Mouse (Mus musculus) CH12F3 (cell line): ENCODE results near the gene Ndst2.

ENCODE experiments used
- in situ Hi-C: fragments of 300-500 bp; cut with MboI; formaldehyde crosslinking; loops from 2 replicates; pipeline ENCODE4 v1.14.3; 2020; ENCODE audit warnings: low sequenced_read_pairs

The Ndst2 gene

DNA sequence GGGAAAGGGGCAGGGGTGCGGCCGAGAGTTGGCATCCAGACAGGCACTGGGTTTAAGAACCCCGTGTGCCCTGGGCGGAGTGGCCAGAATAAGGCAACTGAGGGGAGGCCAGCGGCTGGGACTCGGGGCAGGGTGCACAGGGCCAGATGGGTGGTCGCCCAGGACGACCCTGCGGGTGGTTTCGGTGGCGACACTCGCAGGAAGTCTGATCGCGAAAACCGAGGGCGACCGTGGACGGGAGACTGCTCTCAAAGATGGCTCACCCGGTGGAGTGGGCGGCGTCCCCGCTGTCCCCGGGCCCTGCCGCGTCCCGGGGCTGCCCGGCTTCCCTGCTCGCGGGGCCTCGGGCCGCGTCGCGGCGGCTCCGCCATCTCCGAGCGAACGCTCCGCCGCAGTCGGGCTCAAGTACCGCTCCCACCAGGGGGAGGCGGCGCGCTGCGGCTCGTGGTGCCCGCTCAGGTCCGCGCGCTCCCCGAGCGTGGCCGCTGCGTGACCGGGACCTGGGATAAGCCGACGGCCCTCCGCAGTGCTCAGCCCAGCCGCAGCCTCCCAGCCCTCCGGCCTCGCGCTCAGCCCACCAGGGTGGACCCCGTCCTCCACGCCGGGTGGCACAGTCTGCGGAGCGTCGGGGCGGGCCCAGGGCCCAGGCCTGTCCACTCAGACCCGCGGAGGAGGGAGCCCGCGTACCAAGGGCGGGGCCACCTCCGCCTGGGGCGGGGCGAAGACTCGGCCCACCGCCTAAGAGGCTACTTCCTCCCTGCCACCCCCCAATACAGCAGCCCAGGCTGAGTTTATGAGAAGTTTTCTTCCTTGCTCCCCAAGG lies at the start of gene Ndst2:
Gene Ndst2 (minus strand): TSS at position 611 of the 823 bp plus-strand sequence.
- in situ Hi-C loops = no loop called here

DNA sequence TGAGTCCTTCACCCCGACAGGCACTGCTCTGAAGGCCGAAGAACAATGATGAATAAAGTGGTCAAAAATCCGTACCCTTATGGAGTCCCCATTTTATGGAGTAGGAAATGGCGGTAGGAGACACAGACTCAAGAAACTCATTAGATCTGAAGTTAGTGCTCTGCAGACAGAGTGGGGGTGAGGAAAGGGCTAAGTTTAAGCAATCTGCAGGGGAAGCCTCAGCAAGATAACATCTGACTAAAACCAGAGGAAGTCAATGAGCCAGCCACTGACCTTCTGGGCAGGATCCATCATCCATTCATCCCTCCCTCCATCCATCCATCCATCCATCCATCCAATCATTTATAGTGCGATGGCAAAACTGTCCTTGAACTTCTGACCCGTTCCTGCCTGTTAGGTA lies 49.2 kb upstream of the Ndst2 start:
- in situ Hi-C loops = no loop called here

DNA sequence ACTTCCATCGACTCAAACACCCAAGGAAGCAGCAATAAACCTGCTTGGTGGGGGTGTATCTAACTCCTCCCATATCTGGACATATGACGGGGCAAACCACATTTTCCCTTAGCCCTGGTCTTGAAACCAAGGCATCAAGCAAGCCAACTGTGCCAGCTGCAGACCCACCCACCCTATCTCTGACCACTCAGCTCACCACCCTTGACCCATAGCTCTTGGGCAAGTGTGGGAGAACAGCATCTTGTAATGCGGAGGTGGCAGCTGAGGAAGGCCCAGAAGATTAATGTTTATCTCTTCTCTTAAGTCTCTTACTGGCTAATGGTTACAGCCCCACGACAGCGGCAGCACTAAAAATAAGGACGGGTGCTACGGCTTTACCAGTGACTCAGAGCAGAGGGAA lies 48.5 kb upstream of the Ndst2 start:
- in situ Hi-C loops = no loop called here

DNA sequence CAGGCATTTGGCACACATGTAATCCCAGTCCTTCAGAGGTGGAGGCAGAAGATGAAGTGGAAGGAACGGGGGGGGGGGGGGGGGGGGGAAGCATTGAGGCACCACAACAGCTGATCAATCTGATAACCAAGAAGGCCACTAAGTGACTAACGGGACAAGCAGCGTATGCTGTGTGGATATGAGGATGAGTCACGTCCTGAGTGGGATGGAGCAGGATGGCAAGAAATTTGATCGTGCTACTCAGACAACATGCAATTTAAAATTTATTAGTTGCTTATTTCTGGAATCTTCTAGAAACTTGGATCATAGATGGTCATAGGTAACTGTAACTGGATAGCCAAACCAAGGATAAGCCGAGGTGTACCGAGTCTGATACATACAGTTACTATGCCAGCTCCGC lies 45.9 kb upstream of the Ndst2 start:
- in situ Hi-C loops = no loop called here

DNA sequence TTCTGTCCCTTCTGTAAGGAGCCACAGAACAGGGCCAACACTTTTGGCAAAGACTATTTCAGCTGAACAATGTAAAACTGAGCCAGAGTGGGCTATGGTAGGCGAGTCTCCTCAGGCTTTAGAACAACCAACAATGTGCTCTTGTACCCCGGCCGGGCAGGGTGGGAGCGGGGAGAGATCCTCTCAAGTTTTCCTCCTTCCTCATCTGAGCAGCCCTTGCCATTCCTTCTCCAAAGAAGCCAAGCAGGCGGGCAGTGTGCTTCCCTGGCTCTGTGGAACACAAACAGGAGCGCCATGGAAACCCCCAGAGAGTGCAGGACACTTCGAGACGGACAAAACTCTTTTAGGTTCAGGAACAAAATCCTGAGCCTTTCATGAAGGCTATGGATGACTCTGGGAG lies 44.1 kb upstream of the Ndst2 start:
- in situ Hi-C loops = no loop called here

DNA sequence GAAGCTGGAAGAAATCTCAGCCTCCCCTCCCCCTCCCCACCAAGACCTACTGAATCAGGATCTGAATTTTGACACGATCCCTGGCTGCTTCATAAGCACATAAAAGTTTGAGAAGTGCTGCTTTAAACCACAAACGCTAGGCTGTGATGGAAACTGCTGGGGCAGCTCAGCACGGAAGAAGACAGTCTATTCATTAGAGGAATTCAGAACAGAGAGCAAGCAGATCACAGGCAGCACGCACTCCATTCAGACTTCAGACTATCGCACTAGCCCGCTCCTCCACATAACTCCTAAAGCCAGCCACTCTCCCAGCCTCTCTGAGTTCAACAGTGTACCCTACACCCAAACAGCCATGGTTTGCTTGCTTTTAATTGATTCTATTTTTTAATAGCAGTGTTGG lies 41.3 kb upstream of the Ndst2 start:
- in situ Hi-C loops = no loop called here

DNA sequence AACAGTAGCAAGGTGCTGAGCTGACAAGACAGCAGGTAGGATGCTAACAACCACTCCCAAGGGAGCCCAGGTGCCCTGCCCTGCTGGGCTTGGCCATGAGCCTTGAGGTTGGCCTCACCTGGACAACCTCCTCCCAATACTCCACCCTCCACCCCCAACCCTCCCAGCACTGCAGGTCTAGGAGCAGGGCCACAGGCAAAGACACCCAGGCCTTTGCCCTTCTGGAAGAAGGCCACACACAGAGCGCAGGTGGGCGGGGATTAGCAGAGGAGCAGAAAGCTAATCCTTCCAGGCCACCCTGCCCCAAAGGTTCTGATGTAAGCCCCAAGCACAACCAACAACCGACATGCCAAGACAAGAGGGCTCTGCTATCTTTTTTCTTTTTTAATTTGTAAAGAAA lies 39.0 kb upstream of the Ndst2 start:
- in situ Hi-C loops = no loop called here

DNA sequence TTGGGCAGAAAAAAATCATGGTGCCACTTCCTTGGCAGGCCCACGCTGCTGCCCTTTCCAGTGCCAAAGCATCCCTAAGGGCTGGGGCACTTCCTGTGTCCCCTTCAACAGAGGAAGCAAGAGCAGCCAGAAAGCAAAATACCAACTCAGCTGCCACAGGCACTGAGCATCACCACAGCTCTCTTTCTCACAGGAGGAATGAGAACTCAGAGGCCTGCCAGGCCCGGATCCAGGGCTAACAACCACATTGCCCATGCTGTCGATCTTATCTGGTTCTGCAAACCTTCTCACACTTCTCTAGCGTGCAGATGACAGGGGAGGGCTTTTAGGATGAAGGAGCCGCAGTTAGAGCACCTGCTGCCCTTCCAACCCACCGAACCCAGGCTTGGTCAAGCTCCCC lies 38.4 kb upstream of the Ndst2 start:
- in situ Hi-C loops = no loop called here

DNA sequence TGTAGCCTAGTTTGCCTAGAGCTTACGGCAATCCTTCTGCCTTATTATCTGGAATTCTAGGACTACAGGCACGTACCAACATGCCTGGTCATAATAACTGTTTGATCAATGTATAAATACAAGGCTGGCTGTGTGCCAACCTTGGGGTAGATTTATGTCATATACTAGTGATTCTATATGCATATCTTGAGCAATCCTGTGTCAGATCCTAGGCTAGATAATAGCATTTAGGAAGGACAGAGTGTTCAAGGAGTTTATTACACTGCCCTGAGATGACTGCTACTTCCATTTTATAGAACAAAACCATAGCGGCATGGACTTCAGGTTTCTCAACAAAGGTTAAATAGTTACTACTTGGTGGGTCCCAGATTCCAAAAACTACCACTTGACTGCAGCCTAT lies 37.6 kb upstream of the Ndst2 start:
- in situ Hi-C loops = no loop called here

DNA sequence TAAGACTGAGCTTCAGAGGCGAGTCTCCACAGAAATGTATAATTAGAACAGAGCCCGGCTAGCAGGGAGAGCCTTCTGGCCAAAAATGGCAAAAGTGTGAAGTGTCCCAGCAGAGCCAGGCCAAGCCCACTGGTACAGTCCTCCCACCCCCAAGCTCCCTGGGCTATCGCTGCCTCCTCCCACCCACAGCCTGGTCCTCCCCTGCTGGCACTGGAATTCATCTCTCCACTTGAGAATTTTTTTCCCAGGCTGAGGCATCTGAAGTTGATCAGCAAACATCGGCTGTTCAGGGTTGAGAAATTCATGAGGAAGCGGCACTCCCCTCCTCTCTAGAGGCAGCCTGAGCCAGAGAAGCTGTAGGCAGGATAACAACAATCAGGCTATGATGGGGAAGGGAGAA lies 34.2 kb upstream of the Ndst2 start:
- in situ Hi-C loops = loop anchor here (5.0 kb wide), 1 partner anchor 34 kb away; no protein-coding TSS in a partner anchor

DNA sequence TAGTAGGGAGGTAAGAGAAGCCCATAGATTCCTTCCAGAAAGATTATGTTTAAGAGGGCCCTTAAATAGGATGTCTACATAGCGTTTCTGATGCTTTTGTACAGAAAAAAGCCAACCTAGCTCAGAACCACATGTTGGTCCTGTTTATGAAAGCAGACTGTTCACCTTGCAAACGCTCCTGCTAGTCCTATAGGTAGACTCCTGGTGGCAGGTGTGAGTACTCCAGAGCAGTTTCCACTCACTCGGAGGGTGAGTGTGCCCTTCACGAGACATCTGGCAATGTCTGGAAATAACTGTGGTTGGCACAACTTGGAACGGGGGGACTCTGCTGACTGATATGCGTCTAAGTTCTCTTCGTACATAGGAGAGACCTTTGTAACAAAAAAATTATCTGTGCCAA lies 33.6 kb upstream of the Ndst2 start:
- in situ Hi-C loops = loop anchor here (5.0 kb wide), 1 partner anchor 34 kb away; no protein-coding TSS in a partner anchor

DNA sequence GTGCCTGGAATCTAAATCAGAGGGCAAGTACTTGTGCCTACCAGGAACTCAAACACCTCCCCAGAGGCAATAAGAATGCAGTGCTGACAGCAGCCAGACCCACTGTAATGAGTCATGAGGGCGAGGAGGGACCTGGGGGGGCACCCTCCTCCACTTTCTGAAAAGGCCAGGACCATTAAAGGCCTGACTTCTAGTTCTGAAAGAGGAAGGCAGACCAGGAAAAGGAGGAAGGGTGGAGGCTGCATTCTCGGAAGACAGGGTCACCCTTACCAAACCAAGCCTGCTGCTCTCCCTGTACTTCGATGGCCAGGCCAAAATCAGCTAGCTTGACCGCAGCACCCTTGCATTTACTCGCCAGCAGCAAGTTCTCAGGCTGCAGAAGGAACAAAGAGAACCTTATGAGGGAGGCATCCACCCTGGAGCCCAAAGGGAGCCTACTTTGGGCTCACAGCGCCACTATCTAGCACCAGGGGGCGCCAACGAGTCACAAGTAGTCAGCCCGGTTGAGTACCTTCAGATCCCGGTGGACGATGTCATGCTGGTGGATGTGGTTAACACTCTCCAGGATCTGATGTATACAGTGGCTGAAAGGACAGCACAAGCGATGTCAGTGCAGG lies 31.4 kb upstream of the Ndst2 start:
- in situ Hi-C loops = loop anchor here (5.0 kb wide), 1 partner anchor 37 kb away; no protein-coding TSS in a partner anchor

DNA sequence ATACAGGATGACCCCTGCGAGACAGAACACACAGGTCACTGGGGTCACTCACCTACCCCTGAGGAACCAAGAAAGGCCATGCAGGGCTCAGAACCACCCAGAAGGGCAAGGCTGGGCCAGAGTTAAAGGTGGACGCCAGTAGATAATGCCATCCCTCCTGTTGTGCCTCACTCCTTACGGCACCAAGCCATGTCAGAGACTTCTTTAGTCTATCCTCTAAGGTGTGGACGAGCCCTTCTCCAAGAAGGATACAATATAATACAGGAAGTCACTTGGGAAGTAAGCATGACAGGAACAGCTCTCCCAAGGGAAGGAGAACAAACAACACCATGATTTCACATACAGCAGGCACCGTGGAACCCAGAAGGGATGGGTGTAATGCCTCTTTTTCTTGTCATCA lies 30.6 kb upstream of the Ndst2 start:
- in situ Hi-C loops = loop anchor here (5.0 kb wide), 1 partner anchor 37 kb away; no protein-coding TSS in a partner anchor

DNA sequence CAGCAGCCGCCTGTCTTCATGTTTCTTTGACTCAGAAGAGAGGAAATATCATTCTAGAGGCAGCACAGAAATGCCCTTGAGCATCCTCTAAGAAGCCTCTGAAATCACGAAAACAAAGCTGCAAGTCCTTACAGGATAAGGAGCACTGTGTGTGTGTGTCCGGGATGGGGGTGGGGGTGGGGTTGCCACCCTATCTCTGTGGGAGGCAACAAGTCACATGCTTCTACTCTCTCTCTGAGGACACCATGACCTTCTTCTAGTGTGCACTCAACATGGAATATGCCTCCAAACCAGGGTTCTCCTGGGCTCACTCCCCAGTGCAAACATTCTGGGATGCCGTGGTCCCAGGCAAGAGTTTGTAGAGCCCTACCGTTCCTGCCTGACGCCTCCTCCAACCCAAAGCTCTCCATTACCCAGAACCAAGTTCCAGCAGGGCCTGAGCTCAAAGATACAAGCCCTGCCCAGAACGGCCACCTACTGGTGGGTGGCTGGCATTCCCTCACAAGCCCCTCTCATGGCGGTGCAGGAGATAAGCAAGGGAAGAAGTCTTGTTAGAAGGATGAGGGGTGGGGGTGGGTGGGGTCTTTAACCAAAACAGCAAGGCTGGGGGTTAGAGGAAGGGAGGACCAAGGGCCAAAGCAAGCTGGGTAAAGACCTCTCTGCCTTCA lies 24.5 kb upstream of the Ndst2 start:
- in situ Hi-C loops = no loop called here

DNA sequence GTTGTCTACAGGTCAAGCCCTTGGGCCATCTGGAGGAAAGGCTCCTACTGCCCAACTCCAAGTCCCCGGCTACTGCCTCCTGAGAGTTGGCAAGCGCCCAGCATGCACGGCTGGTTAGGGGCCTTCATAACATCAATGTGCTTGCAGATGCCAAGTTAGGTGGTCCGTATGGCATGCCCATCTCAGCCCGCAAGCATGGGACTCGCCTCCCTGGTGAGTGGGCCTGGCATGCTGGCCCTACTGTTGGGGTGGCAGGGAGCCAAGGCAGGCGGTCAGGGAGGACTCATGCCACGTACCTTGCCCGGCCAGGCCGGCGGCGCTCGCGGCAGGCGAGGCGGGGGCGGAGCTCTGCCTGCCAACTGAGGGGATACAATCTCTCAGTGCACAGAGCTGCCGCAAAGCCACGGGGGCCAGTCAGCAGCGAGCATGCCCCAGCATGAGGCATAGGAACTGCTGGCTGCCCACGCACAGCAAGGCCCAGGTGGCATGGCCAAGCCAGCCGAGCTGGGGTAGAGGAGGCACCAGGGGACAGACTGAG lies 23.1 kb upstream of the Ndst2 start:
- in situ Hi-C loops = no loop called here

DNA sequence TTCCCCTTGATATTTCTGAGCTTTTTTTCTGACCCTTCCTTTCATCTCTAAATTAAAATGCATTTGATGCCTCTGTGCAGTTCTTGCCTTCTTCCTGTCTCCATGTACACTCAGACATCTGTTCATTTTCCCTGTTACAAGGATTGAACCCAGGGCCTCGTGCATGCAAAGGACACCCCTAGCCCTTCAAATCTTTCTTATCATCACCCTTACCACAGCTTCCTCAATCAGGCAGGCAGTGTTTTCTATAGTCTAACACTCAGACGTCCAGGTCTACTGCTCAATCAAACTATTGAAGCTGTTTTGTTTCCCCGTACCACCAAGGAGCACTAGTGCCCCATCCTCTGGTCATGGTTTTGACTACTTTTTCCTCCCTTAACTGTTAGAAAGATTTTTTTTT lies 19.4 kb upstream of the Ndst2 start:
- in situ Hi-C loops = no loop called here

DNA sequence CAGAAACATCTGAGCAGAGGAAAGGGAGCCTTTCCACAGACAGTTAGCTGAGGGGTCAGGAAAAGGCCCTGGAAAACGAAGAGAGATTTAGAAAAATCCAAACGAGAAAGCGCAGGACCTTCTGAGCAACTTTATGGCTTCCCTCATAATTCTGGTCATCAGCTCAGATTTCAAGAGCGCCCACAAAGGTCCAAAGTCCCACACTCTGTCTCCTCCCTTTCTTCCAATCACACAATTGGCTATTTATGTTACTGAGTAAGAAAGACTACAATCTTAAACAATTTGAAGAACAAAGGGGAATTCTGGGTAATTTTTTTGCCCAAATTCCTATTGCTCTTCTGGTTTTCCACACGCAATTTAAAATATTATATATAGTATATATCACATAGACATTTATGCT lies 16.1 kb upstream of the Ndst2 start:
- in situ Hi-C loops = no loop called here

DNA sequence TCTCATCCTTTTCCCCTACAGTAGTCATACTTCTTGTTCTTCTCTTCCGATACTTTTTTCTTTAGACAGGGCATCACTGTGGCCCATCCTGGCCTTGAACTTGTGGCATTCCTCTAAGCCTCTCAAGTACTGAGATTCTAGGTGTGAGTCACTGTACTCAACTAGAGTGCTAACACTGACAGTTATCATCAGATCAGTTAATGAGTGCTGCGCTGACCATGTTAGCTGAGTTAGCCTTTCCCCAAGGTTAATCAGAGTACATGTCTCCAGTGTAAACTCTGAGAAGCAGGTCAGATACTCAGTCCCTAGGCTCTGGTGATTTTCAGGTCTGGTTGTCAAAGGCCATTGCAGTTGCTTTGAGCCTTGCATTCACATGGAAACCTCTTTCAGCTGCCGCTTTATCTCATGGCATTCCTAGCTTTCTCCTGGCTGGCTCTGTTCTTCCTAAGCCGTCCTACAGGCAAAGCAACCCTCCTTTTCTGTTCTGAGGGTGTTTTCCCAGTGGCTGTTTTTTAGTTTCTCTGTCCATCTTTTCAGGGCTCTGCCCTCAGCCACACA lies 15.2 kb upstream of the Ndst2 start:
- in situ Hi-C loops = no loop called here

DNA sequence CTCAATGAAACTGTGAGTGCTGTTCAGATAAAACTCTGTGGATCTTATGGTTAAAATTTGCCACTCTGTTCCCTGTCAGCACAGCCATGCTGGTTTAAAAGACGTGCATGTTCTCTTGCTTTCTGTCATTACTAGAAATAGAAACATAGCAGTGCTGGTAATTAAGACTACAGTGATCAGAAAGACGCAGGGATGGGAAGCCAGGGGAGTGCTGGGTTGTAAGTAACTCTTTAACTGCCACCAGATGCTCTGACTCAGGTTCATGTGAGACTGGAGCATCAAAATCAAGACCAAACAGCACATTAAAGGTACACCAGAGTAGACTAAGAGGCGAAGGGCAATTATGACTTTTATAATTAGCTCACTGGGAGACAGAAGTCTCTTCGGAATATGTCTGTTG lies 14.0 kb upstream of the Ndst2 start:
- in situ Hi-C loops = no loop called here

DNA sequence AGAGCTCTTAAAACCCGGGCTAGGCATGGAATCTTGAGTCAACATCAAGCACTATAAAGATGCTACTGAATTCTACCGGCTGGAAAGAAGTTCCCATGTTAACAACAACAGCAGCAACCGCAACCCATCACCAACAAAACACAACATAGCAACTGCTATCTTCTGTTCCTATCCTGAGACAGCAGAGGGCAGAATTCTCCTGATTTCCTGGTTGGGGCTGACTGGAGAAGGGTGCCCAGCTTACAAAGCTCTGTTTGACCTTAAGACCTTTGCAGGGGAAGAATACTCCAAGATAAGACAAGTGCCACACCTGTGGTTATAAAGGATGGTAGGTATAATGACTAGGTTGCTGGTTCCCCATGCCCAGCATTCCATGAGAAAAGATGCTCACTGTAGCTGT lies 12.6 kb upstream of the Ndst2 start:
- in situ Hi-C loops = no loop called here

DNA sequence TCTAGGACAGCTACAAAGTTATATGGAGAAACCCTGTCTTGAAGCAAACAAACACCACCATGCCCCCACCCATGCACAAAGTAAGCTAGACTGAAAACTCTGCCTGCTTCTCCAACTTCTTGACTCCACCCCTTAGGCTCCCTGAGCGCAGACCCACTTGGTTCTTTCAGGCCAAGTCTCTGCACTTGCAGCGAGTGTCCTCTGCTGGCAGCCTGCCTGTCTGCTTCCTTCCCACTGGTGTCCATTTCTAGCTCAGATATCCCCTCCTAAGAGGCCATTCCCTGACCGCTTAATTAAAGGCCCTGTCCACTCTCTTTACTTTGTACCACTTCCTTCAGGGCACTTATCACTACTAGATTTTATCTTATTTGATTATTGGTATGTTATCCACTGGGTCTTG lies 9.3 kb upstream of the Ndst2 start:
- in situ Hi-C loops = no loop called here
